Mouse (Mus musculus) forebrain, postnatal 0 days (tissue): Measurements from ENCODE around the gene Trpv5. TPM values are rescaled to one million over a fixed set of nuclear protein-coding genes. Genes with fewer than 3 reads are reported as not detected.

ENCODE experiments used
- ATAC-seq: fragments of 200-750 bp; cut with Nextera tagmentation; 2 replicates; pipeline ENCODE4 v1.8.0; 2017; ENCODE audit warnings: mild to moderate bottlenecking, moderate library complexity
- DNase-seq: peaks from one replicate; pipeline ENCODE4 v3.0.0-alpha.2; 2015
- H3K27ac ChIP-seq: fragments of 300-500 bp; sonication (generic); 2 replicates; pipeline ENCODE4 v1.5.1; 2014; ENCODE audit warnings: low read depth, mild to moderate bottlenecking, antibody characterized with exemption, low read length, moderate library complexity, mixed read lengths
- H3K27me3 ChIP-seq: fragments of 300-500 bp; sonication (generic); 2 replicates; pipeline ENCODE4 v1.6.1; 2014; ENCODE audit warnings: mild to moderate bottlenecking, low read length, mixed read lengths; ENCODE audit not compliant: insufficient read depth
- H3K36me3 ChIP-seq: fragments of 300-500 bp; sonication (generic); 2 replicates; pipeline ENCODE4 v1.6.1; 2014; ENCODE audit warnings: mild to moderate bottlenecking, moderate library complexity; ENCODE audit not compliant: insufficient read depth
- H3K4me1 ChIP-seq: fragments of 300-500 bp; sonication (generic); 2 replicates; pipeline ENCODE4 v1.6.1; 2014; ENCODE audit warnings: antibody characterized with exemption; ENCODE audit not compliant: insufficient read depth
- H3K4me2 ChIP-seq: fragments of 300-500 bp; sonication (generic); 2 replicates; pipeline ENCODE4 v1.6.1; 2014; ENCODE audit warnings: low read depth, mild to moderate bottlenecking, moderate library complexity
- H3K4me3 ChIP-seq: fragments of 300-500 bp; sonication (generic); 2 replicates; pipeline ENCODE4 v1.5.1; 2014; ENCODE audit warnings: low read depth, low read length, mixed read lengths
- H3K9ac ChIP-seq: fragments of 300-500 bp; sonication (generic); 2 replicates; pipeline ENCODE4 v1.6.1; 2014; ENCODE audit warnings: mild to moderate bottlenecking
- H3K9me3 ChIP-seq: fragments of 300-500 bp; sonication (generic); 2 replicates; pipeline ENCODE4 v1.6.1; 2016; ENCODE audit warnings: low read length
- CTCF ChIP-seq: sonication (generic); IDR thresholded peaks from 2 replicates; pipeline ENCODE4 v1.5.1; 2016; ENCODE audit warnings: antibody characterized with exemption, control low read depth, low read depth
- WGBS: fragments of 180-500 bp; shearing (Covaris S2); extraction: QIAGEN DNeasy Blood & Tissue Kit; methylation state at CpG from one replicate; pipeline ENCODE4 v1.1.7; 2014; 5-methylcytosine and 5-hydroxymethylcytosine counted together
- polyA plus RNA-seq: library from polyadenylated mRNA; unstranded; fragments of >200 nt; fragmentation: Nextera tagmentation; extraction: Ambion mirVana; gene quantifications from 2 replicates; pipeline ENCODE4 v1.2.1, GENCODE M21; 2015
- total RNA-seq: library from RNA; depleted of rRNA; stranded (reverse); fragments of >200 nt; gene quantifications from 2 replicates; pipeline ENCODE4 v1.2.3, GENCODE M21; 2014

Trpv5 gene
- total and polyA plus RNA-seq, 2 experiments from 2014 or later = not detected

GRCm38 (mm10) chr6:41662320-41662719 lies 18.2 kb downstream of the Trpv5 start:
- ATAC-seq (no peak), DNase-seq (no peak)
- no peak overlapping the region for H3K27ac ChIP-seq
- H3K36me3 ChIP-seq = no peaks in the 10 kb centered on the region
- H3K27me3 ChIP-seq = no peaks in the 10 kb centered on the region
- no peak overlapping the region for H3K9ac ChIP-seq
- no peak overlapping the region for H3K4me2 ChIP-seq
- H3K4me1 ChIP-seq = no peaks in the 10 kb centered on the region
- peak; percentile 21; the same call in 1 of the 2 replicates for TF ChIP-seq CTCF
- WGBS = 34% methylated on average over 2 of the region's 2 CpGs
- no peak overlapping the region for H3K4me3 ChIP-seq
- no peaks in the 10 kb centered on the region for H3K9me3 ChIP-seq

- Histone ChIP-seq H3K9ac (no peak overlapping the region), H3K9me3 (no peaks in the 10 kb centered on the region), H3K4me1 (no peaks in the 10 kb centered on the region), H3K27ac (no peak overlapping the region), H3K27me3 (no peaks in the 10 kb centered on the region), H3K4me3 (no peak overlapping the region), H3K36me3 (no peaks in the 10 kb centered on the region), H3K4me2 (no peak overlapping the region)
- no peak for DNase-seq
- no peak for TF ChIP-seq CTCF
- ATAC-seq = no peak
- WGBS = 76% methylated on average over 1 of the region's 1 CpGs
These were observed 22.1 kb downstream of the Trpv5 start for GRCm38 (mm10) chr6:41658487-41658886.

DNA sequence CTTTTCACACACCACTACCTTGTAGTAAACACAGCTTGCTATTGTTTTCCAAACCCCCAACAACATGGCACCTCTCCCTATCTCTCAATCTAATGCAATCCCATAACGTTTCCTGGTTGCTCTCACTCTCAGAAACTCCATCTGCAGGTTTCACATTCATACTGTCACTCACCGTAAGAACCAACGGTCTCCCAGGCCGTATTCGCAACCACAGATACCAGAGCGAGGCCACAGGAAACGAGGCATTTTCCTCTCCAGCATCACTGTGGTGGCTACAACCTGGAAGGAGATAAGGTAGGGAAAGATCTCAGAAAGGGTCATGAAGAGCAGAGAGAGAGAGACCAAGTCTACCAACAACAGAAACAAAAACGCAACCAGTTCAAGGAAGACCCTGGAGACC lies 25.9 kb downstream of the Trpv5 start:
- no peak for ATAC-seq
- H3K4me2 ChIP-seq = no peak overlapping the region
- DNase-seq = no peak
- H3K36me3 ChIP-seq = no peaks in the 10 kb centered on the region
- TF ChIP-seq CTCF = no peak
- H3K4me3 ChIP-seq = no peak overlapping the region
- no peaks in the 10 kb centered on the region for H3K4me1 ChIP-seq
- H3K9me3 ChIP-seq = no peaks in the 10 kb centered on the region
- H3K27ac ChIP-seq = no peak overlapping the region
- H3K27me3 ChIP-seq = no peaks in the 10 kb centered on the region
- WGBS = 90% methylated on average over 8 of the region's 8 CpGs
- no peak overlapping the region for H3K9ac ChIP-seq

DNA sequence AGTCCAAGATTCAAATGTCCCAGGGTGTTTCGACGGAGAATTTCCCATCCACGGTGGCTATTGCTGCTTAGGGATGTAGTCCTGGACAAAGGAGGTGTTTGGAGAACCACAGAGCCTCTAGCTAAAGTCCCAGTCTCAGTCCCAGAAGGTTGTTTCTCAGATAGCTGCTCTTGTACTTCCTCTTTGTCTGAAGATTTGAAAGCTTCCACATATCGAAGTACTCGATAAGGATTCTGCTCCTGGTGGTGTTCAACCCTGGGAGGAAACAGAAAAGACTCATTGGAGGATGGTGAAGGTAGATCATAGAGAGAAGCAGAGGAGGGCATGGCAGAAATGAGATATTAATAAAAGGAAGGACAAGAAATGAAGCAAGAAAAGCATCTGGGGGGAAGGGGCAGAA lies 27.4 kb downstream of the Trpv5 start:
- Histone ChIP-seq H3K4me3 (no peak overlapping the region), H3K4me1 (no peaks in the 10 kb centered on the region), H3K9ac (no peak overlapping the region), H3K36me3 (no peaks in the 10 kb centered on the region), H3K9me3 (no peaks in the 10 kb centered on the region), H3K4me2 (no peak overlapping the region), H3K27me3 (no peaks in the 10 kb centered on the region), H3K27ac (no peak overlapping the region)
- DNase-seq (no peak), ATAC-seq (no peak)
- TF ChIP-seq CTCF = no peak
- 95% methylated on average over 5 of the region's 5 CpGs for WGBS

GRCm38 (mm10) chr6:41646672-41647071 lies 33.9 kb downstream of the Trpv5 start:
- no peak overlapping the region for H3K4me3 ChIP-seq
- H3K4me1 ChIP-seq = no peaks in the 10 kb centered on the region
- H3K4me2 ChIP-seq = no peak overlapping the region
- DNase-seq (no peak), ATAC-seq (no peak)
- TF ChIP-seq CTCF = no peak
- no peaks in the 10 kb centered on the region for H3K9me3 ChIP-seq
- no peak overlapping the region for H3K9ac ChIP-seq
- no peak overlapping the region for H3K27ac ChIP-seq
- H3K27me3 ChIP-seq = no peaks in the 10 kb centered on the region
- no peaks in the 10 kb centered on the region for H3K36me3 ChIP-seq

- Histone ChIP-seq H3K4me1 (no peaks in the 10 kb centered on the region), H3K27ac (no peak overlapping the region), H3K9ac (no peak overlapping the region), H3K4me3 (no peak overlapping the region), H3K36me3 (no peaks in the 10 kb centered on the region), H3K4me2 (no peak overlapping the region), H3K9me3 (no peaks in the 10 kb centered on the region), H3K27me3 (no peaks in the 10 kb centered on the region)
- ATAC-seq (no peak), DNase-seq (no peak)
- 90% methylated on average over 3 of the region's 3 CpGs for WGBS
- no peak for TF ChIP-seq CTCF
These were observed 34.3 kb downstream of the Trpv5 start for GRCm38 (mm10) chr6:41646220-41646619.

GRCm38 (mm10) chr6:41643227-41643626 lies 37.3 kb downstream of the Trpv5 start:
- Histone ChIP-seq H3K27me3 (no peaks in the 10 kb centered on the region), H3K9ac (no peak overlapping the region), H3K4me3 (no peak overlapping the region), H3K9me3 (no peaks in the 10 kb centered on the region), H3K4me2 (no peak overlapping the region), H3K27ac (no peak overlapping the region), H3K36me3 (no peaks in the 10 kb centered on the region), H3K4me1 (no peaks in the 10 kb centered on the region)
- ATAC-seq (no peak), DNase-seq (no peak)
- no peak for TF ChIP-seq CTCF
- WGBS = 94% methylated on average over 3 of the region's 3 CpGs

GRCm38 (mm10) chr6:41642765-41643164 lies 37.8 kb downstream of the Trpv5 start:
- WGBS = 91% methylated on average over 4 of the region's 4 CpGs
- Histone ChIP-seq H3K9me3 (no peaks in the 10 kb centered on the region), H3K9ac (no peak overlapping the region), H3K36me3 (no peaks in the 10 kb centered on the region), H3K27ac (no peak overlapping the region), H3K4me1 (no peaks in the 10 kb centered on the region), H3K4me3 (no peak overlapping the region), H3K27me3 (no peaks in the 10 kb centered on the region), H3K4me2 (no peak overlapping the region)
- ATAC-seq (no peak), DNase-seq (no peak)
- TF ChIP-seq CTCF = no peak
